In the genomic region with DNA sequence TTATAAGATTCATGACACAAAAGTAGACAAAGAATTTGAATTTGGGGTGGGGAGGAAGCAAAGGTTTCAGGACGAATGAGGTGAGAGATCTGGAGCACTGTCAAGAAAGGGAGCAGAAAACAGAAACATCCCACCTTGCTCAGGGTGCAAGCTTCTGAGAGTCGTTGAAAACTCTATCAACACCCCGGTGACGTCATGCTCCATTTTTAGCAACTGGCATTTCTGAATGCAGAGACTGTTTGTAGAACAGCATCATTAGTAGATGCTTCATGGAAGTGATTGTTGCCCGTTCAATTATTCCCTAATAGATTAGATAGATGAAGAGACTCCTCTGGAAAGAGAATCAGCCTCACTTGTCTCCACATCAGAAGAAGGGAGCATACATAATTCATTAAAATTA, we compare ENCODE assay signal across 13 mouse cellular contexts. TPM values are rescaled to one million over a fixed set of nuclear protein-coding genes. Genes with fewer than 3 reads are reported as not detected.
DNase-seq lines count a peak whose midpoint lies in the region; ATAC-seq and TF ChIP-seq lines count a peak whose summit lies in the region.
"Had no signal": no experiment of that assay in that cellular context is flagged by ENCODE, and none has a peak within 500 bp of the region (broad histone marks: within the 10 kb centered on the region; RNA-seq: fewer than 3 reads in every experiment).

No protein-coding gene starts in this region.

- H3K4me3 ChIP-seq in heart, embryonic 14.5 days (ENCODE audit: control insufficient read depth in 1 of 2, insufficient read depth in 1 of 2, low read depth in 1 of 2, low read length in 2 of 2) = no peak overlapping the region
- no peak overlapping the region for H3K4me3 ChIP-seq in heart, adult 2 months
- H3K4me3 ChIP-seq: hindbrain, embryonic 12.5 days had no signal

- TF ChIP-seq CTCF in heart, adult 2 months (IDR thresholded peaks at IDR 0.05) = no peak

- intact Hi-C loops in heart, adult 2 months (cut with DNase I) = no loop called here
- intact Hi-C loops in left cerebral cortex, postnatal 14 days (cut with DNase I) = no loop called here

- no peak for ATAC-seq in heart, embryonic 14.5 days (ENCODE audit: insufficient number of reproducible peaks, insufficient read depth, low FRiP score, low read depth)

- no peak overlapping the region for H3K9ac ChIP-seq in heart, embryonic 14.5 days (ENCODE audit: low read length)
- no peak overlapping the region for H3K9ac ChIP-seq in heart, adult 2 months (ENCODE audit: low read depth, low read length)
- H3K9ac ChIP-seq: hindbrain, embryonic 12.5 days had no signal

- 18% methylated on average over 5 of the region's 5 CpGs for WGBS in heart, embryonic 14.5 days
- 27% methylated on average over 5 of the region's 5 CpGs for WGBS in heart, adult 2 months

- peak overlapping the region; percentile 43 for H3K4me2 ChIP-seq in heart, embryonic 14.5 days (ENCODE audit: low read length)
- H3K4me2 ChIP-seq: hindbrain, embryonic 12.5 days had no signal

- no peak for TF ChIP-seq EP300 in heart, adult 2 months (IDR thresholded peaks at IDR 0.05; ENCODE audit: insufficient read depth, low read depth, low read length)

- H3K4me1 ChIP-seq in heart, embryonic 14.5 days (ENCODE audit: control insufficient read depth in 2 of 2, insufficient read depth in 2 of 2, low read length in 2 of 2) = peaks cover 6 to 16% of the 10 kb centered on the region in 2 experiments; a peak in 3 of 4 replicates
- peaks cover 10% of the 10 kb centered on the region for H3K4me1 ChIP-seq in heart, adult 2 months (ENCODE audit: control insufficient read depth, insufficient read depth, low read length)

- DNase-seq in cerebellum, adult 18-20 months = peak; percentile 51 to 62
- DNase-seq in cerebellum, adult 8-10 months = no peak
- no peak for DNase-seq in heart, adult 2 months
- peak; percentile 37 to 38 for DNase-seq in left cerebral cortex, postnatal 14 days (ENCODE audit: low spot score in 2 of 2)
- no peak for DNase-seq in left cerebral cortex, adult 8-10 months (ENCODE audit: low spot score in 2 of 2)
- peak; percentile 9 to 14 for DNase-seq in right cerebral cortex, postnatal 36 days (ENCODE audit: low spot score in 2 of 2)
- no peak for DNase-seq in lung, adult 18-20 months
- DNase-seq: adrenal gland, postnatal 10 days; gastrocnemius, postnatal 25 days; kidney, adult 2 months; spleen, adult 18-20 months had no signal

- no peak for TF ChIP-seq POLR2A in heart, adult 2 months (IDR thresholded peaks at IDR 0.05; ENCODE audit: insufficient read depth, low read depth, low read length)

- no peaks in the 10 kb centered on the region for H3K27me3 ChIP-seq in heart, embryonic 14.5 days (ENCODE audit: control insufficient read depth, insufficient read depth, low read length)
- H3K27me3 ChIP-seq in heart, adult 2 months (ENCODE audit: control insufficient read depth, insufficient read depth, low read length) = no peaks in the 10 kb centered on the region
- H3K27me3 ChIP-seq: hindbrain, embryonic 12.5 days had no signal

- no peaks in the 10 kb centered on the region for H3K9me3 ChIP-seq in heart, embryonic 14.5 days (ENCODE audit: control insufficient read depth, low read length)
- H3K9me3 ChIP-seq: hindbrain, embryonic 12.5 days had no signal

- no peaks in the 10 kb centered on the region for H3K79me2 ChIP-seq in heart, adult 2 months (replicated peaks; ENCODE audit: control insufficient read depth, insufficient read depth, low read length)

- peak overlapping the region; percentile 26 to 61; a peak in 1 of 4 replicates for H3K27ac ChIP-seq in heart, embryonic 14.5 days (replicated peaks in 1 of 2; ENCODE audit: control insufficient read depth in 1 of 2, insufficient read depth in 1 of 2, low read depth in 2 of 2, low read length in 2 of 2)
- no peak overlapping the region for H3K27ac ChIP-seq in heart, adult 2 months
- H3K27ac ChIP-seq: hindbrain, embryonic 12.5 days had no signal

- H3K36me3 ChIP-seq in heart, embryonic 14.5 days (ENCODE audit: control insufficient read depth, insufficient read depth, low read length) = no peaks in the 10 kb centered on the region
- H3K36me3 ChIP-seq in heart, adult 2 months (ENCODE audit: control insufficient read depth, insufficient read depth, low read length) = no peaks in the 10 kb centered on the region
- H3K36me3 ChIP-seq: hindbrain, embryonic 12.5 days had no signal

RNA-seq across cellular contexts. Expression of a gene that starts 38.6 kb away (rescaled TPM):
- polyA plus RNA-seq in heart, embryonic 14.5 days (2014; fragmentation: Nextera tagmentation; extraction: Ambion mirVana) = 30.0 and 31.3 TPM in 2 replicates
- total RNA-seq in heart, adult 2 months (2021) = 100 to 1,000 TPM; 142 to 163 TPM
- 68.0 and 89.8 TPM in 2 replicates for polyA plus RNA-seq in heart, adult 2 months (2012; rRNA removed)
- total RNA-seq in left cerebral cortex, postnatal 14 days (2021) = 100 to 1,000 TPM; 105 to 126 TPM
- total RNA-seq in left cerebral cortex, adult 8-10 months (2022) = 100 to 1,000 TPM; 105 to 111 (median 109) TPM

Comparison
In these comparisons a context has a peak if more than half of its experiments do, and no peak if none do; other contexts are left out.
1. DNase-seq: peak in cerebellum, adult 18-20 months (2 of 2), left cerebral cortex, postnatal 14 days (2 of 2) and right cerebral cortex, postnatal 36 days (2 of 2); none in cerebellum, adult 8-10 months (single experiment), heart, adult 2 months (0 of 2), left cerebral cortex, adult 8-10 months (0 of 2) and lung, adult 18-20 months (0 of 2).